Comparison of ENCODE assay signal across 12 mouse cellular contexts in genomic region chr2:74153247-74153850, GRCm38 (mm10).
A peak's percentile ranks its signal among the peaks of the same experiment; 100 is the strongest.
DNase-seq lines count a peak whose midpoint lies in the region; ATAC-seq and TF ChIP-seq lines count a peak whose summit lies in the region.
"Had no signal": no experiment of that assay in that cellular context is flagged by ENCODE, and none has a peak within 500 bp of the region (broad histone marks: within the 10 kb centered on the region; RNA-seq: fewer than 3 reads in every experiment).

No protein-coding gene starts in this region.

- H3K4me3 ChIP-seq in hindbrain, embryonic 10.5 days: no peak overlapping the region
- no peak overlapping the region for H3K4me3 ChIP-seq in hindbrain, embryonic 11.5 days (ENCODE audit: low read depth, low read length)
- no peak overlapping the region for H3K4me3 ChIP-seq in embryonic facial prominence, embryonic 13.5 days
- no peak overlapping the region for H3K4me3 ChIP-seq in hindbrain, embryonic 14.5 days (replicated peaks; ENCODE audit: low read length)
- no peak overlapping the region for H3K4me3 ChIP-seq in olfactory bulb, adult 2 months (ENCODE audit: insufficient read depth, low read depth, low read length)
- no peak overlapping the region for H3K4me3 ChIP-seq in kidney, embryonic 16.5 days (ENCODE audit: low read length)
- H3K4me3 ChIP-seq: intestine, embryonic 15.5 days had no signal

- no peaks in the 10 kb centered on the region for H3K9me3 ChIP-seq in hindbrain, embryonic 10.5 days
- no peaks in the 10 kb centered on the region for H3K9me3 ChIP-seq in hindbrain, embryonic 11.5 days (ENCODE audit: control insufficient read depth, low read length)
- H3K9me3 ChIP-seq in embryonic facial prominence, embryonic 13.5 days: no peaks in the 10 kb centered on the region
- no peaks in the 10 kb centered on the region for H3K9me3 ChIP-seq in hindbrain, embryonic 14.5 days (ENCODE audit: control insufficient read depth, low read length)
- no peaks in the 10 kb centered on the region for H3K9me3 ChIP-seq in kidney, embryonic 16.5 days (ENCODE audit: low read length)
- H3K9me3 ChIP-seq: intestine, embryonic 15.5 days had no signal

- DNase-seq in hindbrain, embryonic 10.5 days (ENCODE audit: low spot score): no peak
- DNase-seq in hindbrain, embryonic 11.5 days (ENCODE audit: low spot score): no peak
- DNase-seq in hindbrain, embryonic 14.5 days (ENCODE audit: low spot score): no peak
- no peak for DNase-seq in spleen, postnatal 14 days (ENCODE audit: low spot score in 2 of 2)
- no peak for DNase-seq in cerebellum, adult 9-11 months
- DNase-seq: adrenal gland, postnatal 14 days; cerebellum, adult 2 months had no signal

- peak overlapping the region; percentile 67 for H3K27ac ChIP-seq in hindbrain, embryonic 10.5 days
- H3K27ac ChIP-seq in hindbrain, embryonic 11.5 days (ENCODE audit: low read depth, low read length): no peak overlapping the region
- H3K27ac ChIP-seq in embryonic facial prominence, embryonic 13.5 days: no peak overlapping the region
- peak overlapping the region; percentile 73 for H3K27ac ChIP-seq in hindbrain, embryonic 14.5 days
- peak overlapping the region; percentile 35 for H3K27ac ChIP-seq in olfactory bulb, adult 2 months (ENCODE audit: insufficient read depth, low read depth, low read length)
- H3K27ac ChIP-seq in kidney, embryonic 16.5 days (ENCODE audit: low read length): no peak overlapping the region
- H3K27ac ChIP-seq: intestine, embryonic 15.5 days had no signal

- ATAC-seq in hindbrain, embryonic 11.5 days (ENCODE audit: low FRiP score): no peak
- no peak for ATAC-seq in embryonic facial prominence, embryonic 13.5 days (ENCODE audit: insufficient number of reproducible peaks, insufficient read depth, low FRiP score, low TSS enrichment, low read depth)
- peak; percentile 27; the same call in 1 of the 2 replicates for ATAC-seq in hindbrain, embryonic 14.5 days (ENCODE audit: low FRiP score)
- ATAC-seq in kidney, embryonic 16.5 days (ENCODE audit: low FRiP score, low TSS enrichment): no peak
- ATAC-seq: intestine, embryonic 15.5 days; Patski had no signal

- no peak for TF ChIP-seq POLR2A in olfactory bulb, adult 2 months (IDR thresholded peaks at IDR 0.05; ENCODE audit: insufficient read depth, low read depth, low read length)

- no peaks in the 10 kb centered on the region for H3K27me3 ChIP-seq in hindbrain, embryonic 10.5 days (ENCODE audit: insufficient read depth, poor library complexity, severe bottlenecking)
- no peaks in the 10 kb centered on the region for H3K27me3 ChIP-seq in hindbrain, embryonic 11.5 days (ENCODE audit: control insufficient read depth, insufficient read depth, low read length)
- no peaks in the 10 kb centered on the region for H3K27me3 ChIP-seq in embryonic facial prominence, embryonic 13.5 days
- H3K27me3 ChIP-seq in hindbrain, embryonic 14.5 days (ENCODE audit: control insufficient read depth, insufficient read depth, low read length): no peaks in the 10 kb centered on the region
- no peaks in the 10 kb centered on the region for H3K27me3 ChIP-seq in kidney, embryonic 16.5 days (ENCODE audit: insufficient read depth, low read length)
- H3K27me3 ChIP-seq: intestine, embryonic 15.5 days had no signal

- H3K9ac ChIP-seq in hindbrain, embryonic 11.5 days (ENCODE audit: low read depth, low read length): no peak overlapping the region
- no peak overlapping the region for H3K9ac ChIP-seq in embryonic facial prominence, embryonic 13.5 days
- peak overlapping the region; percentile 38 for H3K9ac ChIP-seq in hindbrain, embryonic 14.5 days
- H3K9ac ChIP-seq in kidney, embryonic 16.5 days (replicated peaks; ENCODE audit: low read length): no peak overlapping the region
- H3K9ac ChIP-seq: intestine, embryonic 15.5 days had no signal

- 56% methylated on average over 5 of the region's 5 CpGs for WGBS in hindbrain, embryonic 10.5 days
- 50% methylated on average over 5 of the region's 5 CpGs for WGBS in hindbrain, embryonic 11.5 days
- 31% methylated on average over 5 of the region's 5 CpGs for WGBS in embryonic facial prominence, embryonic 13.5 days
- 36% methylated on average over 5 of the region's 5 CpGs for WGBS in hindbrain, embryonic 14.5 days
- 17% methylated on average over 5 of the region's 5 CpGs for WGBS in olfactory bulb, adult 2 months
- WGBS in kidney, embryonic 16.5 days: 62% methylated on average over 5 of the region's 5 CpGs

- no peak for TF ChIP-seq CTCF in olfactory bulb, adult 2 months (IDR thresholded peaks at IDR 0.05; ENCODE audit: insufficient read depth, low read depth, low read length)

- H3K4me2 ChIP-seq in hindbrain, embryonic 11.5 days (replicated peaks; ENCODE audit: low read depth, low read length): no peak overlapping the region; the same call in 1 of the 2 replicates
- 0 out of 2 replicates have a peak overlapping the region, but pooled peaks have one; percentile 11 for H3K4me2 ChIP-seq in embryonic facial prominence, embryonic 13.5 days
- H3K4me2 ChIP-seq in hindbrain, embryonic 14.5 days (replicated peaks): no peak overlapping the region
- H3K4me2 ChIP-seq in kidney, embryonic 16.5 days (replicated peaks; ENCODE audit: low read depth, low read length): no peak overlapping the region
- H3K4me2 ChIP-seq: intestine, embryonic 15.5 days had no signal

- peaks cover 12% of the 10 kb centered on the region for H3K4me1 ChIP-seq in hindbrain, embryonic 10.5 days (replicated peaks)
- H3K4me1 ChIP-seq in hindbrain, embryonic 11.5 days (replicated peaks; ENCODE audit: control insufficient read depth, insufficient read depth, low read length): no peaks in the 10 kb centered on the region
- peaks cover 9% of the 10 kb centered on the region for H3K4me1 ChIP-seq in embryonic facial prominence, embryonic 13.5 days
- H3K4me1 ChIP-seq in hindbrain, embryonic 14.5 days (replicated peaks; ENCODE audit: control insufficient read depth, insufficient read depth, low read length): peaks cover 19% of the 10 kb centered on the region
- peaks cover 6% of the 10 kb centered on the region for H3K4me1 ChIP-seq in olfactory bulb, adult 2 months (ENCODE audit: control insufficient read depth, insufficient read depth, low read length)
- peaks cover 3% of the 10 kb centered on the region; the same call in 1 of the 2 replicates for H3K4me1 ChIP-seq in kidney, embryonic 16.5 days (ENCODE audit: insufficient read depth, low read length)
- H3K4me1 ChIP-seq: intestine, embryonic 15.5 days had no signal

- H3K36me3 ChIP-seq in hindbrain, embryonic 10.5 days: no peaks in the 10 kb centered on the region
- no peaks in the 10 kb centered on the region for H3K36me3 ChIP-seq in hindbrain, embryonic 11.5 days (ENCODE audit: control insufficient read depth, insufficient read depth, low read length)
- no peaks in the 10 kb centered on the region for H3K36me3 ChIP-seq in embryonic facial prominence, embryonic 13.5 days
- H3K36me3 ChIP-seq in hindbrain, embryonic 14.5 days (replicated peaks; ENCODE audit: control insufficient read depth, insufficient read depth): no peaks in the 10 kb centered on the region
- H3K36me3 ChIP-seq in kidney, embryonic 16.5 days (ENCODE audit: insufficient read depth, low read length): no peaks in the 10 kb centered on the region
- H3K36me3 ChIP-seq: intestine, embryonic 15.5 days had no signal

Comparison
In these comparisons a context has a peak if more than half of its experiments do, and no peak if none do; other contexts are left out.
1. H3K27ac ChIP-seq: peak in hindbrain, embryonic 10.5 days (single experiment), hindbrain, embryonic 14.5 days (single experiment) and olfactory bulb, adult 2 months (single experiment); none in hindbrain, embryonic 11.5 days (single experiment), embryonic facial prominence, embryonic 13.5 days (single experiment) and kidney, embryonic 16.5 days (single experiment).